Mouse (Mus musculus): Measurements from ENCODE around the gene Pgls. TPM values are rescaled to one million over a fixed set of nuclear protein-coding genes. Genes with fewer than 3 reads are reported as not detected.

Pgls gene
- polyA plus RNA-seq, 1 experiment from 2014 or later: 266 TPM

GRCm38 (mm10) chr8:71613418-71613817, 21.4 kb downstream of the Pgls start:
- 58% methylated on average over 4 of the region's 4 CpGs for WGBS
- Histone ChIP-seq H3K27ac (ENCODE audit: low read length) (no peak overlapping the region), H3K9me3 (ENCODE audit: control insufficient read depth, low read depth, low read length) (no peaks in the 10 kb centered on the region), H3K4me1 (ENCODE audit: control insufficient read depth, insufficient read depth, low read length) (peaks cover 6% of the 10 kb centered on the region), H3K27me3 (ENCODE audit: control insufficient read depth, insufficient read depth, low read length) (no peaks in the 10 kb centered on the region), H3K4me2 (replicated peaks; ENCODE audit: low read depth, low read length) (no peak overlapping the region), H3K9ac (replicated peaks; ENCODE audit: low read depth, low read length) (no peak overlapping the region), H3K36me3 (ENCODE audit: control insufficient read depth, insufficient read depth, low read length) (peaks cover 30% of the 10 kb centered on the region), H3K4me3 (ENCODE audit: low read depth, low read length) (no peak overlapping the region)
- ATAC-seq (ENCODE audit: insufficient number of reproducible peaks, insufficient read depth, low FRiP score, low read depth): no peak

GRCm38 (mm10) chr8:71619786-71620185, 27.8 kb downstream of the Pgls start:
- no peak for ATAC-seq (ENCODE audit: insufficient number of reproducible peaks, insufficient read depth, low FRiP score, low read depth)
- peaks cover 78% of the 10 kb centered on the region for H3K36me3 ChIP-seq (ENCODE audit: control insufficient read depth, insufficient read depth, low read length)
- no peak overlapping the region for H3K27ac ChIP-seq (ENCODE audit: low read length)
- peaks cover 17% of the 10 kb centered on the region; the same call in 1 of the 2 replicates for H3K9me3 ChIP-seq (ENCODE audit: control insufficient read depth, low read depth, low read length)
- no peak overlapping the region for H3K4me2 ChIP-seq (replicated peaks; ENCODE audit: low read depth, low read length)
- 98% methylated on average over 2 of the region's 2 CpGs for WGBS
- H3K4me1 ChIP-seq (ENCODE audit: control insufficient read depth, insufficient read depth, low read length): no peaks in the 10 kb centered on the region
- H3K4me3 ChIP-seq (ENCODE audit: low read depth, low read length): no peak overlapping the region
- no peaks in the 10 kb centered on the region for H3K27me3 ChIP-seq (ENCODE audit: control insufficient read depth, insufficient read depth, low read length)
- no peak overlapping the region for H3K9ac ChIP-seq (replicated peaks; ENCODE audit: low read depth, low read length)

GRCm38 (mm10) chr8:71625088-71625487, 33.1 kb downstream of the Pgls start:
- H3K4me2 ChIP-seq (replicated peaks; ENCODE audit: low read depth, low read length): no peak overlapping the region

GRCm38 (mm10) chr8:71626753-71627152, 34.8 kb downstream of the Pgls start:
- peaks cover 15% of the 10 kb centered on the region; the same call in 1 of the 2 replicates for H3K9me3 ChIP-seq (ENCODE audit: control insufficient read depth, low read depth, low read length)
- H3K36me3 ChIP-seq (ENCODE audit: control insufficient read depth, insufficient read depth, low read length): peaks cover 30% of the 10 kb centered on the region
- WGBS: 88% methylated on average over 9 of the region's 9 CpGs

More at GRCm38 (mm10) chr8:71625088-71625487, 33.1 kb downstream of the Pgls start:
- no peak for ATAC-seq (ENCODE audit: insufficient number of reproducible peaks, insufficient read depth, low FRiP score, low read depth)
- H3K9ac ChIP-seq (replicated peaks; ENCODE audit: low read depth, low read length): no peak overlapping the region
- no peak overlapping the region for H3K27ac ChIP-seq (ENCODE audit: low read length)
- H3K4me3 ChIP-seq (ENCODE audit: low read depth, low read length): no peak overlapping the region
- H3K36me3 ChIP-seq (ENCODE audit: control insufficient read depth, insufficient read depth, low read length): peaks cover 43% of the 10 kb centered on the region
- WGBS: 77% methylated on average over 1 of the region's 1 CpGs
- H3K9me3 ChIP-seq (ENCODE audit: control insufficient read depth, low read depth, low read length): peaks cover 17% of the 10 kb centered on the region; the same call in 1 of the 2 replicates
- peaks cover 12% of the 10 kb centered on the region; the same call in 1 of the 2 replicates for H3K4me1 ChIP-seq (ENCODE audit: control insufficient read depth, insufficient read depth, low read length)
- H3K27me3 ChIP-seq (ENCODE audit: control insufficient read depth, insufficient read depth, low read length): no peaks in the 10 kb centered on the region

GRCm38 (mm10) chr8:71627265-71628099, 35.5 kb downstream of the Pgls start:
- H3K27ac ChIP-seq (ENCODE audit: low read length): peak overlapping the region; percentile 52; the same call in 1 of the 2 replicates
- H3K27me3 ChIP-seq (ENCODE audit: control insufficient read depth, insufficient read depth, low read length): no peaks in the 10 kb centered on the region
- H3K9me3 ChIP-seq (ENCODE audit: control insufficient read depth, low read depth, low read length): peaks cover 9% of the 10 kb centered on the region; the same call in 1 of the 2 replicates
- no peak overlapping the region for H3K4me2 ChIP-seq (replicated peaks; ENCODE audit: low read depth, low read length)
- peaks cover 22% of the 10 kb centered on the region for H3K36me3 ChIP-seq (ENCODE audit: control insufficient read depth, insufficient read depth, low read length)
- 46% methylated on average over 9 of the region's 9 CpGs for WGBS
- no peak for ATAC-seq (ENCODE audit: insufficient number of reproducible peaks, insufficient read depth, low FRiP score, low read depth)
- H3K4me3 ChIP-seq (ENCODE audit: low read depth, low read length): no peak overlapping the region
- no peak overlapping the region for H3K9ac ChIP-seq (replicated peaks; ENCODE audit: low read depth, low read length)
- peaks cover 12% of the 10 kb centered on the region; the same call in 1 of the 2 replicates for H3K4me1 ChIP-seq (ENCODE audit: control insufficient read depth, insufficient read depth, low read length)

More at GRCm38 (mm10) chr8:71626753-71627152, 34.8 kb downstream of the Pgls start:
- H3K4me3 ChIP-seq (ENCODE audit: low read depth, low read length): no peak overlapping the region
- no peak overlapping the region for H3K4me2 ChIP-seq (replicated peaks; ENCODE audit: low read depth, low read length)
- H3K4me1 ChIP-seq (ENCODE audit: control insufficient read depth, insufficient read depth, low read length): peaks cover 12% of the 10 kb centered on the region; the same call in 1 of the 2 replicates
- no peaks in the 10 kb centered on the region for H3K27me3 ChIP-seq (ENCODE audit: control insufficient read depth, insufficient read depth, low read length)
- H3K27ac ChIP-seq (ENCODE audit: low read length): no peak overlapping the region
- no peak for ATAC-seq (ENCODE audit: insufficient number of reproducible peaks, insufficient read depth, low FRiP score, low read depth)
- H3K9ac ChIP-seq (replicated peaks; ENCODE audit: low read depth, low read length): no peak overlapping the region

GRCm38 (mm10) chr8:71628396-71629095, 36.6 kb downstream of the Pgls start:
- no peak for ATAC-seq (ENCODE audit: insufficient number of reproducible peaks, insufficient read depth, low FRiP score, low read depth)
- H3K36me3 ChIP-seq (ENCODE audit: control insufficient read depth, insufficient read depth, low read length): peaks cover 12% of the 10 kb centered on the region
- peak overlapping the region; percentile 49 for H3K4me3 ChIP-seq (ENCODE audit: low read depth, low read length)
- H3K9me3 ChIP-seq (ENCODE audit: control insufficient read depth, low read depth, low read length): peaks cover 8% of the 10 kb centered on the region; the same call in 1 of the 2 replicates
- H3K27ac ChIP-seq (ENCODE audit: low read length): peak overlapping the region; percentile 61
- peak overlapping the region; percentile 51 for H3K9ac ChIP-seq (replicated peaks; ENCODE audit: low read depth, low read length)
- H3K27me3 ChIP-seq (ENCODE audit: control insufficient read depth, insufficient read depth, low read length): no peaks in the 10 kb centered on the region
- H3K4me2 ChIP-seq (replicated peaks; ENCODE audit: low read depth, low read length): peak overlapping the region; percentile 98
- H3K4me1 ChIP-seq (ENCODE audit: control insufficient read depth, insufficient read depth, low read length): peaks cover 12% of the 10 kb centered on the region; the same call in 1 of the 2 replicates
- WGBS: 7% methylated on average over 16 of the region's 16 CpGs

GRCm38 (mm10) chr8:71629096-71629697, 37.2 kb downstream of the Pgls start:
- Histone ChIP-seq H3K4me2 (replicated peaks; ENCODE audit: low read depth, low read length) (peak overlapping the region; percentile 98), H3K9me3 (ENCODE audit: control insufficient read depth, low read depth, low read length) (peaks cover 8% of the 10 kb centered on the region; the same call in 1 of the 2 replicates), H3K27ac (ENCODE audit: low read length) (peak overlapping the region; percentile 61), H3K27me3 (ENCODE audit: control insufficient read depth, insufficient read depth, low read length) (no peaks in the 10 kb centered on the region), H3K36me3 (ENCODE audit: control insufficient read depth, insufficient read depth, low read length) (peaks cover 5% of the 10 kb centered on the region), H3K4me1 (ENCODE audit: control insufficient read depth, insufficient read depth, low read length) (peaks cover 12% of the 10 kb centered on the region; the same call in 1 of the 2 replicates), H3K4me3 (ENCODE audit: low read depth, low read length) (peak overlapping the region; percentile 49), H3K9ac (replicated peaks; ENCODE audit: low read depth, low read length) (peak overlapping the region; percentile 51)
- under 1% methylated on average over 54 of the region's 55 CpGs for WGBS
- ATAC-seq (ENCODE audit: insufficient number of reproducible peaks, insufficient read depth, low FRiP score, low read depth): peak; percentile 87

- H3K27ac ChIP-seq (ENCODE audit: low read length): peak overlapping the region; percentile 55; the same call in 1 of the 2 replicates
- peaks cover 4% of the 10 kb centered on the region for H3K36me3 ChIP-seq (ENCODE audit: control insufficient read depth, insufficient read depth, low read length)
- WGBS: 2% methylated on average over 25 of the region's 25 CpGs
- H3K27me3 ChIP-seq (ENCODE audit: control insufficient read depth, insufficient read depth, low read length): no peaks in the 10 kb centered on the region
- ATAC-seq (ENCODE audit: insufficient number of reproducible peaks, insufficient read depth, low FRiP score, low read depth): peak; percentile 26; the same call in 1 of the 2 replicates
- peak overlapping the region; percentile 98 for H3K4me2 ChIP-seq (replicated peaks; ENCODE audit: low read depth, low read length)
- H3K9me3 ChIP-seq (ENCODE audit: control insufficient read depth, low read depth, low read length): peaks cover 8% of the 10 kb centered on the region; the same call in 1 of the 2 replicates
- peaks cover 12% of the 10 kb centered on the region; the same call in 1 of the 2 replicates for H3K4me1 ChIP-seq (ENCODE audit: control insufficient read depth, insufficient read depth, low read length)
- peak overlapping the region; percentile 49 for H3K4me3 ChIP-seq (ENCODE audit: low read depth, low read length)
- H3K9ac ChIP-seq (replicated peaks; ENCODE audit: low read depth, low read length): peak overlapping the region; percentile 21; the same call in 1 of the 2 replicates
Observed at GRCm38 (mm10) chr8:71629781-71630212, 37.8 kb downstream of the Pgls start.
